Mouse (Mus musculus) ES-E14 (cell line): Measurements from ENCODE around the gene Gorab. TPM values are rescaled to one million over a fixed set of nuclear protein-coding genes. Genes with fewer than 3 reads are reported as not detected.

Source experiments
- DNase-seq: peaks from one replicate; pipeline ENCODE4 v3.0.0-alpha.2; 2013; ENCODE audit warnings: low read depth, low spot score
- H3K27ac ChIP-seq: 2 replicates; pipeline ENCODE4 v1.5.1; 2012; ENCODE audit warnings: low read depth, mild to moderate bottlenecking, low read length, moderate library complexity, mixed read lengths; ENCODE audit not compliant: poor library complexity, insufficient read depth, severe bottlenecking
- H3K36me3 ChIP-seq: 2 replicates; pipeline ENCODE4 v1.6.1; 2012; ENCODE audit warnings: mild to moderate bottlenecking, low read length, moderate library complexity, mixed read lengths; ENCODE audit not compliant: control insufficient read depth, poor library complexity, insufficient read depth, severe bottlenecking
- H3K4me1 ChIP-seq, 2 experiments: fragments of 150-350 bp in 1 of 2; sonication (generic) in 1 of 2; 2 replicates each; pipeline ENCODE4 v1.6.1; 2012; ENCODE audit warnings: low read length in 2 of 2, mild to moderate bottlenecking in 1 of 2, mixed read lengths in 1 of 2; ENCODE audit not compliant: control insufficient read depth in 2 of 2, insufficient read depth in 2 of 2, poor library complexity in 1 of 2
- H3K4me3 ChIP-seq, 2 experiments: fragments of 150-350 bp in 1 of 2; sonication (generic) in 1 of 2; 2 replicates each; pipeline ENCODE4 v1.5.1; 2012; ENCODE audit warnings: low read length in 2 of 2, low read depth in 1 of 2, mild to moderate bottlenecking in 1 of 2, mixed read lengths in 1 of 2; ENCODE audit not compliant: insufficient read depth in 1 of 2, poor library complexity in 1 of 2, severe bottlenecking in 1 of 2
- H3K9ac ChIP-seq: 2 replicates; pipeline ENCODE4 v1.6.1; 2012; ENCODE audit warnings: low read depth, mild to moderate bottlenecking, low read length, mixed read lengths; ENCODE audit not compliant: poor library complexity, insufficient read depth, severe bottlenecking
- H3K9me3 ChIP-seq: fragments of 150-350 bp; sonication (generic); 2 replicates; pipeline ENCODE4 v1.6.1; 2012; ENCODE audit warnings: low read depth, mild to moderate bottlenecking, low read length; ENCODE audit not compliant: control insufficient read depth, insufficient read depth
- CHD2 ChIP-seq: IDR thresholded peaks from 2 replicates; pipeline ENCODE4 v1.6.1; 2014; ENCODE audit warnings: mild to moderate bottlenecking, low read depth, low read length, inconsistent platforms
- HCFC1 ChIP-seq: IDR thresholded peaks from 2 replicates; pipeline ENCODE4 v1.6.1; 2012; ENCODE audit warnings: low read length, inconsistent platforms, borderline replicate concordance; ENCODE audit not compliant: insufficient read depth
- MAFK ChIP-seq: IDR thresholded peaks from 2 replicates; pipeline ENCODE4 v1.6.1; 2014; ENCODE audit warnings: mild to moderate bottlenecking, low read depth, low read length, inconsistent platforms; ENCODE audit not compliant: insufficient read depth
- ZC3H11A ChIP-seq: IDR thresholded peaks from 2 replicates; pipeline ENCODE4 v1.6.1; 2012; ENCODE audit warnings: low read depth, mild to moderate bottlenecking, inconsistent platforms, low read length, borderline replicate concordance
- ZNF384 ChIP-seq: IDR thresholded peaks from 2 replicates; pipeline ENCODE4 v1.6.1; 2012; ENCODE audit warnings: low read depth, low read length, inconsistent platforms
- in situ Hi-C, 2 experiments: fragments of 600-800 bp; cut with MboI; formaldehyde crosslinking; loops; one replicate each; pipeline ENCODE4 v1.15.1; 2025; ENCODE audit warnings: low sequenced_read_pairs in 2 of 2, inconsistent platforms in 1 of 2; ENCODE audit not compliant: unreplicated experiment in 2 of 2
- total RNA-seq: library from RNA; depleted of rRNA; stranded (reverse); fragments of 300-350 nt; gene quantifications from 2 replicates; pipeline ENCODE4 v1.2.3, GENCODE M21; 2012

Gorab gene
- total RNA-seq, 1 experiment: 9.1 TPM

DNA sequence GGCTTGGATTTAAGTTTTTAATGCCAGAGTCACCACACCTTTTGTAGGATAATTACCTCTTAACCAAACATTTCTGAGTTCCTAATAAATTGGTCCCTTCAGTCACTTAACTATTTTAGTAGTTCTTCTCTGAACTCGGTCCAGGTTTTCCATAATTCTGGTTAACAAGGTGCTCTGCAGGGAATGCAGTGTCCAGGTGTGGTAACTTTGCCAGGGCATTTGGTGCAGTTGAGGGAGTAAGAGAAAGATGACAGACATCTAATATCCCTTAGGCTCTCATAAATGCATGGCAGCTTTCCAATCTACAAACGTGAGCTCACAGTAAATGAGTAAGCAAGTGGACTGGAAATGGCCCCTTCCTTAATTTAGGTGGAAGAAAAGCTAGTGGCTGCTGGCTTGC lies 10.7 kb upstream of the Gorab start:
- in situ Hi-C loops: no loop called here
- no peak overlapping the region for H3K27ac ChIP-seq
- H3K4me3 ChIP-seq: no peak overlapping the region
- DNase-seq: no peak
- no peak overlapping the region for H3K9ac ChIP-seq
- TF ChIP-seq ZNF384 (no peak), ZC3H11A (no peak), CHD2 (no peak), HCFC1 (no peak), MAFK (no peak)
- H3K36me3 ChIP-seq: no peaks in the 10 kb centered on the region
- H3K9me3 ChIP-seq: no peaks in the 10 kb centered on the region
- H3K4me1 ChIP-seq: no peaks in the 10 kb centered on the region

GRCm38 (mm10) chr1:163406203-163406602 lies 2.7 kb upstream of the Gorab start:
- Histone ChIP-seq H3K27ac (no peak overlapping the region), H3K4me1 (no peaks in the 10 kb centered on the region; a peak in 1 of 4 replicates), H3K36me3 (no peaks in the 10 kb centered on the region), H3K9ac (no peak overlapping the region), H3K4me3 (no peak overlapping the region), H3K9me3 (no peaks in the 10 kb centered on the region)
- in situ Hi-C loops: no loop called here
- TF ChIP-seq MAFK (no peak), ZNF384 (no peak), HCFC1 (no peak), ZC3H11A (no peak), CHD2 (no peak)
- DNase-seq: no peak

DNA sequence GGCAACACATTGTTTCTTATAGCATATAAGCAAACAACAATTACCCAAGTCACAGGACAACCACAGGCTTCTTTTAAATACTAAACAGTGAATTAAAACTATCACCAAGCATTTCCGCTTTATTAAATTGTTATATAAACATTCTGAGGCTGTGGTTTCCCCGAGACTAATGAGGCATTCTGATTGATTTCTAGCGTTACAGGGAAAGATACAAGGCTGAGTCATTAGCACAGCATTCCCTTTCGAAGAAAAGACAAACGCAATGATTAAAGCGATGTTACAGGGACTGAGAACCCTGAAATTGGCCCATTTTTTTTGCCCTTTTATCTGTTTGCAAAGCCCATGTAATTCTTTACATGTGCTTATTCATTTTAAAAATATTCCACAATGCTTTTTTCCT lies 12.1 kb downstream of the Gorab start:
- DNase-seq: no peak
- no peaks in the 10 kb centered on the region for H3K9me3 ChIP-seq
- peaks cover 12% of the 10 kb centered on the region for H3K36me3 ChIP-seq
- H3K27ac ChIP-seq: no peak overlapping the region
- H3K4me1 ChIP-seq: no peaks in the 10 kb centered on the region
- no peak overlapping the region for H3K4me3 ChIP-seq
- TF ChIP-seq ZC3H11A (no peak), MAFK (no peak), ZNF384 (no peak), HCFC1 (no peak), CHD2 (no peak)
- no peak overlapping the region for H3K9ac ChIP-seq
- in situ Hi-C loops: no loop called here

DNA sequence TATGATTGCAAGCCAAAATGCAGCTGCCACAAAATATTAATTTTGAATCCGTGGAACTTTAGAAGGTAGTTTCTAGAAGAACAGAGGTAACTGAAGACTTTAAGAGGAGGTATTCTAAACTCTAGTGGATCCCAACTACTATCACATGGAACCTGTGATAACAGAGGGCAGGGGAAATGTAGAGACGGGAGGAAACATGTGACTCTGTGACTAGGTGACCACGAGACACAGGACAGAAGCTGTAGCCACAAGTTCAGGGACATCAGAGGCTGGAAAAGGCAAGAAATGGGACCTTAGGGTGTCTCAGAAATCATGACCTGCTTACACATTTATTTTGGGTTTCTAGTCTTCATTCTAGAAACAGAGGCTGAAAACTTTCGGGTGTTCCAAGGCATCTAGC lies 13.4 kb downstream of the Gorab start:
- Histone ChIP-seq H3K27ac (no peak overlapping the region), H3K36me3 (peaks cover 15% of the 10 kb centered on the region), H3K4me1 (no peaks in the 10 kb centered on the region), H3K4me3 (no peak overlapping the region), H3K9ac (no peak overlapping the region), H3K9me3 (no peaks in the 10 kb centered on the region)
- no peak for DNase-seq
- in situ Hi-C loops: no loop called here
- TF ChIP-seq ZC3H11A (no peak), HCFC1 (no peak), MAFK (no peak)

DNA sequence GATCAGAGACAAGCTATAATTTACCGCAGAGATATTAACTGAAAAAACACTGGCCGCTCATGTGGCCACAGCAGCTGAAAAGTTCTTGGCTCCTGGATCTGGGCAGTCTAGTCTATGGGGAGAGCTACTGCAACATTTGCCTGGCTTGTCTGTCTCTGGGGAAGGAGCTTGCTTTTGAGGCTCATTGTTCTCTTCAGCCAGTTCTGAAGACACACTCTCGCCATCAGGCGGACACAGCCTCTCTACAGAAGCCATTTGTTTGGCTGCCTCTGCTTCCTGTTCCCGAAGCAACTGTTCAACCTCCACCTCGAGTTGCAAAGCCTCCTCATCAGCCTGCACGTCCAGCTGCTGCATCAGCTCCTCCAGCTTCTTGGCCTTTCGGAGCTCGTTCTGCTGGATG lies 17.3 kb downstream of the Gorab start:
- no peak for DNase-seq
- no peak overlapping the region for H3K27ac ChIP-seq
- peaks cover 8% of the 10 kb centered on the region for H3K36me3 ChIP-seq

More for the DNA sequence above, 17.3 kb downstream of the Gorab start:
- Histone ChIP-seq H3K9me3 (no peaks in the 10 kb centered on the region), H3K4me1 (no peaks in the 10 kb centered on the region), H3K4me3 (no peak overlapping the region), H3K9ac (no peak overlapping the region)
- TF ChIP-seq MAFK: no peak
- no peak for TF ChIP-seq ZC3H11A
- no peak for TF ChIP-seq HCFC1
- no peak for TF ChIP-seq CHD2
- no peak for TF ChIP-seq ZNF384
- in situ Hi-C loops: no loop called here
